Mouse (Mus musculus) thymus, adult 2 months (tissue): ENCODE data around the gene Mipol1. TPM values are rescaled to one million over a fixed set of nuclear protein-coding genes. Genes with fewer than 3 reads are reported as not detected.

ENCODE experiments used
- DNase-seq: peaks from one replicate; pipeline ENCODE4 v3.0.0; 2021
- H3K27ac ChIP-seq: fragments of 200-500 bp; 2 replicates; pipeline ENCODE4 v1.5.1; 2012; ENCODE audit warnings: low read length, control low read depth; ENCODE audit not compliant: control insufficient read depth, insufficient read depth
- H3K27me3 ChIP-seq: fragments of 200-500 bp; 2 replicates; pipeline ENCODE4 v1.6.1; 2012; ENCODE audit warnings: mild to moderate bottlenecking, low read length, moderate library complexity, mixed read lengths; ENCODE audit not compliant: control insufficient read depth, insufficient read depth
- H3K36me3 ChIP-seq: fragments of 200-500 bp; 2 replicates; pipeline ENCODE4 v1.6.1; 2012; ENCODE audit warnings: mild to moderate bottlenecking, low read length, moderate library complexity; ENCODE audit not compliant: control insufficient read depth, insufficient read depth
- H3K4me1 ChIP-seq: fragments of 200-500 bp; replicated peaks from 2 replicates; pipeline ENCODE4 v1.6.1; 2012; ENCODE audit warnings: low read length; ENCODE audit not compliant: control insufficient read depth, insufficient read depth
- H3K4me3 ChIP-seq: fragments of 200-500 bp; 2 replicates; pipeline ENCODE4 v1.5.1; 2012; ENCODE audit warnings: mild to moderate bottlenecking, low read length, control low read depth, moderate library complexity; ENCODE audit not compliant: control insufficient read depth, insufficient read depth
- CTCF ChIP-seq: fragments of 200-500 bp; IDR thresholded peaks from 2 replicates; pipeline ENCODE4 v1.5.1; 2012; ENCODE audit warnings: mild to moderate bottlenecking, control low read depth, low read length, moderate library complexity, borderline replicate concordance; ENCODE audit not compliant: control insufficient read depth, poor library complexity, insufficient read depth; ENCODE audit errors: extremely low read depth
- POLR2A ChIP-seq: fragments of 200-500 bp; IDR thresholded peaks from 2 replicates; pipeline ENCODE4 v1.6.1; 2012; ENCODE audit warnings: mild to moderate bottlenecking, low read length, control low read depth, moderate library complexity; ENCODE audit not compliant: control insufficient read depth, poor library complexity, insufficient read depth; ENCODE audit errors: extremely low read depth
- WGBS: fragments of 180-500 bp; shearing (Covaris S2); methylation state at CpG from one replicate; pipeline ENCODE4 v1.1.7; 2018; 5-methylcytosine and 5-hydroxymethylcytosine counted together
- polyA plus RNA-seq: library from polyadenylated mRNA; depleted of rRNA; stranded (reverse); fragments of >200 nt; gene quantifications from 2 replicates; pipeline ENCODE4 v1.2.3, GENCODE M21; 2012

Mipol1 gene
- polyA plus RNA-seq, 1 experiment, result 1.5 TPM

DNA sequence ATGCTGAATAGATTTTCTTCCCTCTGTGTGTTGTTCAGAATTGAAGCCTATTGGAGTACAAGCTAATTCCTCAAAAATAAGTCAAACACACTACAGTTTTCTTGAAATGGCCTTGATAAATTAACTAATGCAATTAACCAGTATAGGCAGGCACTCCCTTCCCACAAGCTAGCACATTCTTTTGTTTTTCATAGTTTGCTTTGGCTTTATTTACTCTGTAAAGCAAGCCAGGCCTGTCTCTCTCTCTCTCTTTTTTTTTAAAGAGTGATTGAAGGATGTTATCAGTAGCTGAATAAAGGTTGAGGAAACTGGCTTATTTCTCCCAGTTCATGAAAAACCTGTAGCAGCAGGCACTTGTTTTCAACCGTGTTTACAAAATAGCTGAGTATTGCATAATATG is 219.1 kb downstream of the Mipol1 start:
- no peak for DNase-seq
- Histone ChIP-seq H3K4me1 (no peaks in the 10 kb centered on the region), H3K36me3 (no peaks in the 10 kb centered on the region), H3K27me3 (no peaks in the 10 kb centered on the region), H3K27ac (no peak overlapping the region), H3K4me3 (no peak overlapping the region)
- TF ChIP-seq CTCF, result no peak
- no peak for TF ChIP-seq POLR2A
- WGBS, result 81% methylated on average over 1 of the region's 1 CpGs

DNA sequence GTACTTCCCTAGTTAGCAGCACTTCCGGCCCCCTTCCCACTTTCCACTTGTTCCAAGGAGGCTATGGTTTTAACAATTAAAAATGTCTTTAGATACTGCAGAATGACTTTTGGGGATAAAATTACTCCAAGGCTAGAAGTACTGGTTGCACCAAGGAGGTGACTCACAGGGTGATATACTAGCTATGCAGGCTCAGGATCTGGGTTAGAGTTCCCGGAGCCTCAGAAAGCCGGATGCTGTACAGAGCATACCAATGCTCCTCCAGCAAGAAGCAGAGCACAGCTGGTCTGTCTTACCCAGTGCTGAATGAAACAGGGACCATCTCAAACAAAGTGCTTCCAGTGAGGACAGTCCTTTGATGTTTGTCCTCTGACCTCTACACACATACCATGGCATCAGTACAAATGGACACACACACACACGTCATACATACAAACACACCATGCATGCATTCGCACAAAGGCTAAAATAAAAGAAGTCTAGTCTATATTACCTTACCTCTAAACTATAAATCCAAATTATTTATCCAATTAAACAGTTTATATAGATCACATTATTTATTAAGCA is 219.9 kb downstream of the Mipol1 start:
- TF ChIP-seq CTCF, result no peak
- no peak for TF ChIP-seq POLR2A
- 98% methylated on average over 5 of the region's 5 CpGs for WGBS
- Histone ChIP-seq H3K27me3 (no peaks in the 10 kb centered on the region), H3K4me3 (no peak overlapping the region), H3K4me1 (no peaks in the 10 kb centered on the region), H3K36me3 (no peaks in the 10 kb centered on the region), H3K27ac (no peak overlapping the region)
- no peak for DNase-seq

DNA sequence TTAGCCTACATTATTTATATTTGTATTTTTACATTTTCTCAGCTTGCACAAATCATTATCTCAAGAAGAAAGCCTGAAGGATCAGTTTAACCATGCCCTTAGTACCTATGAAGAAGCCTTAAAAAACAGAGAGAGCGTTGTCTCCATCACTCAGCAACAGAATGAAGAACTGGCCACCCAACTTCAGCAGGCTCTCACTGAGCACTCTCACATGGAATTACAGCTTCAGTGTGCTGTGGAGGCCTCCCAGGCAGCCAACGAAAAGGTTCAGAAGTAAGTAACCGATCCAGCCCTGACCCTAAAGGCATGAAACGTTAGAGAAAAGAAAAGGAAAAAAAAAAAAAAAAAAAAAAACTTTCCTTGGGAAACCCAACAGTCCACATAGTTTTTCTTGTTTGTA is 226.7 kb downstream of the Mipol1 start:
- Histone ChIP-seq H3K4me1 (no peaks in the 10 kb centered on the region), H3K36me3 (no peaks in the 10 kb centered on the region), H3K27me3 (no peaks in the 10 kb centered on the region), H3K4me3 (no peak overlapping the region), H3K27ac (no peak overlapping the region)
- no peak for DNase-seq
- 90% methylated on average over 4 of the region's 4 CpGs for whole genome bisulfite sequencing
- TF ChIP-seq POLR2A (no peak), CTCF (no peak)

DNA sequence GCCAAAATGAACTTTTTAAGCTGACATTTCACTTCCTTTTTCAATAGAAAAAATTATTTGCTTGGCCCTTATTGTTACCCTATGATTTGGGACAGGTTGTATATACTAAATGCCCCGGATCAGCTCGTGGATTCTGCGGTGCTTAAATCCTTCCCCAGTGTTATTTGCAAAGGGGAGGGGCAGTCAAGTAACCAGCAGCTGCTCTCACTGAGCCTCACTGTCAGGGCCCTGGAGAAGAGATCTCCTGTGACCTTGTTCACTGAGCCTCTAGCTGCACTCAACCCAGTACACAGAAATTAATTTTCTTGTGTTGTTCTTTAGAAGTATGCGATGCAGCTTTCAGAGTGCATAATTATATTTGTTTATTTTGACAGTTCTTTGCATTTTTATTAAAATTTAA is 227.1 kb downstream of the Mipol1 start:
- no peaks in the 10 kb centered on the region for H3K27me3 ChIP-seq
- no peaks in the 10 kb centered on the region for H3K4me1 ChIP-seq
- 85% methylated on average over 4 of the region's 4 CpGs for WGBS
- TF ChIP-seq CTCF (no peak), POLR2A (no peak)
- no peak overlapping the region for H3K27ac ChIP-seq
- DNase-seq, result no peak
- no peaks in the 10 kb centered on the region for H3K36me3 ChIP-seq
- H3K4me3 ChIP-seq, result no peak overlapping the region

DNA sequence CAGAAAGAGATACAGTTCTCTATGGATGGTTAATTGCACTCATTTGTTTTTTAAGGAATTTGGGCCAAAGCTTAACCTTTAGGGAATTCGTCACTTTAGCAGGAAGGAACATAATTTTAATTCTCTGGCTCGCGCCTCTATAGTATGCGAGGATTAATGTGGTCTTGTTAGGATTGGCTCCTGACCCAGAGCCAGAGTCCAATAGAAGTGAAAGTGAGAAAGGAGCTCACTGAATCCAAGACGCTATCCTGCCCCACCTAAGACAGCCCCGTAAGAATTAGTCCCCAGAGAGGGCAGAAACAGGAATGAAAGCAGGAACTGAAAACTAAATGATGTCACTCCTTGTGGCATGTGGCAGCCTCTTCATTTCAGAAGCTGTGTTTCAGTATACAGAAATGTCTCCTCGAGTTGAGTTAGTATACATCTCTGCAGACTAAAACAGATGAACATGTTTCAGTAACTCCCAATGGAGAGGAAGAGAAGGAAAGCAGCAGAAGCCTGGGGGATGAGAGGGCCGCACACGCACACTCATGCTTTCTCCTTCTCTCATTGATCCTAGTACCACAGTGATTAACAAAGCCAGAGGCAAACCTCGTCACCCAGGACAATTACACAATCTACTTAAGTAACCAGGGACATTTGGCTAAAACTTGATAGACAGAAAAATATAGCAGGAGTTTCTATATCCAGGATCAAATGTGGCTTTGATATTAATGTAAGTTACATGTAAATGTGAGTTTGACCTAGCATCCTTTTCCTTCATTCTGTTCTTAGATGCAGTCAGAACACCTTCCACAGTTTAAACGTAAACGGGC is 234.5 kb downstream of the Mipol1 start:
- Histone ChIP-seq H3K4me3 (no peak overlapping the region), H3K4me1 (no peaks in the 10 kb centered on the region), H3K27ac (no peak overlapping the region), H3K36me3 (no peaks in the 10 kb centered on the region), H3K27me3 (no peaks in the 10 kb centered on the region)
- 91% methylated on average over 12 of the region's 12 CpGs for WGBS
- DNase-seq, result no peak
- no peak for TF ChIP-seq CTCF
- TF ChIP-seq POLR2A, result no peak

DNA sequence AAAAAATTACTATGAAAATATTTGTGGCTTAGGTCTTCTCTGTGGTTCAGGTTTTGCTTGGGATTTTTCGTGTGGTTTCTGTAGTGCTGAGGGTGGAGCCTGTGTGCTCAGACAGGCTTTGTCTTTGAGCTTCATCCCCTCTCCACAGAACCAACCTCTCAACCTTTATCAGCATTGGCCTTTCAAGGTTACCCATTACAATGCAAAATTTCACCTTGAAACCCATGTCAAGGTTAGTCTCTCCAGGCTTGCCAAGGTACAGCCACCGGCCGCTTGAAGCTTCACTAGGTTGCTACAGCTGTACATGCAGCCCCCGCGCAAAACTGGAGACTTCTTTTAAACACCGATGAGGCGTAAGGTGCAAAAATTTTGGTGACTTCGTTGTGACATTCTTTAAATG is 241.6 kb downstream of the Mipol1 start:
- Histone ChIP-seq H3K27me3 (no peaks in the 10 kb centered on the region), H3K36me3 (no peaks in the 10 kb centered on the region), H3K27ac (no peak overlapping the region), H3K4me3 (no peak overlapping the region), H3K4me1 (no peaks in the 10 kb centered on the region)
- WGBS, result 89% methylated on average over 8 of the region's 8 CpGs
- TF ChIP-seq CTCF (no peak), POLR2A (no peak)
- no peak for DNase-seq
